ENCODE assay signal across 8 mouse cellular contexts in the genomic region with DNA sequence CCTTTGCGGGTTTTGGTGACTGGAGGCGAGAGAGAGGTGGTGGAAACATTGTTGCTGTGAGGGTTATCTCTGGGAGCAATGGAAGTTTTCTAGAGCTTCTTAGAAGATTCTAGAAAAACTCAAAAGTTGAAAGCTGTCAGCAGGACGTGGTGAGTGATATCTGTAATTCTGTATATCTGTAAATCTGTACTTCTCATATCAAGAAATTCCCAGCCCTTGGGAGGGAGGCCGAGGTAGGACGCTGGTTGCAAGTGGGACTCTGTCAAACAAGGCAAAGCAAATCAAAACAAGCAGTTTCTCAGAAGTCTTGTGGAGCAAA. TPM values are rescaled to one million over a fixed set of nuclear protein-coding genes. Genes with fewer than 3 reads are reported as not detected.
DNase-seq lines count a peak whose midpoint lies in the region; ATAC-seq and TF ChIP-seq lines count a peak whose summit lies in the region.

No protein-coding gene starts in this region.

- WGBS in cerebellum, adult 2 months = 8% methylated on average over 5 of the region's 5 CpGs
- WGBS in forebrain, embryonic 13.5 days = 3% methylated on average over 5 of the region's 5 CpGs
- WGBS in liver, embryonic 15.5 days (ENCODE audit: insufficient replicate concordance) = under 1% methylated on average over 5 of the region's 5 CpGs

- H3K9ac ChIP-seq in forebrain, embryonic 13.5 days = peak overlapping the region; percentile 97
- peak overlapping the region; percentile 98 for H3K9ac ChIP-seq in liver, embryonic 15.5 days

- peaks cover 27% of the 10 kb centered on the region for H3K36me3 ChIP-seq in C2C12 (ENCODE audit: control insufficient read depth, insufficient read depth)
- H3K36me3 ChIP-seq in forebrain, embryonic 13.5 days (ENCODE audit: poor library complexity, severe bottlenecking) = peaks cover 23% of the 10 kb centered on the region
- peaks cover 24% of the 10 kb centered on the region for H3K36me3 ChIP-seq in liver, embryonic 15.5 days (replicated peaks)

- TF ChIP-seq POLR2A in cerebellum, adult 2 months (IDR thresholded peaks at IDR 0.05; ENCODE audit: borderline replicate concordance, insufficient read depth, low read length) = no peak

- peak overlapping the region; percentile 74 for H3K4me2 ChIP-seq in forebrain, embryonic 13.5 days
- peak overlapping the region; percentile 83 for H3K4me2 ChIP-seq in liver, embryonic 15.5 days

- no peak for ATAC-seq in forebrain, embryonic 13.5 days
- ATAC-seq in liver, embryonic 15.5 days (ENCODE audit: insufficient read depth) = no peak
- no peak for ATAC-seq in cerebellum, adult (ENCODE audit: insufficient number of reproducible peaks, low FRiP score, low TSS enrichment)

- TF ChIP-seq CTCF in cerebellum, adult 2 months (IDR thresholded peaks at IDR 0.05; ENCODE audit: borderline replicate concordance, insufficient read depth, low read depth, low read length) = no peak
- no peak for TF ChIP-seq CTCF in C2C12 (IDR thresholded peaks at IDR 0.05; ENCODE audit: control insufficient read depth, insufficient read depth, insufficient read length)

- peak overlapping the region; percentile 91 for H3K4me3 ChIP-seq in cerebellum, adult 2 months (replicated peaks; ENCODE audit: insufficient read depth, low read depth, low read length)
- H3K4me3 ChIP-seq in C2C12 (ENCODE audit: insufficient read depth, poor library complexity, severe bottlenecking) = peak overlapping the region; percentile 95
- H3K4me3 ChIP-seq in forebrain, embryonic 13.5 days = peak overlapping the region; percentile 96
- peak overlapping the region; percentile 90 for H3K4me3 ChIP-seq in liver, embryonic 15.5 days (replicated peaks)

- peaks cover 50% of the 10 kb centered on the region for H3K79me3 ChIP-seq in C2C12 (ENCODE audit: low read depth)

- H3K79me2 ChIP-seq in C2C12 (ENCODE audit: control insufficient read depth, insufficient read depth) = peaks cover 60% of the 10 kb centered on the region

- H3K9me3 ChIP-seq in forebrain, embryonic 13.5 days (replicated peaks) = no peaks in the 10 kb centered on the region
- no peaks in the 10 kb centered on the region for H3K9me3 ChIP-seq in liver, embryonic 15.5 days (replicated peaks)

- H3ac ChIP-seq in C2C12 (ENCODE audit: control insufficient read depth, insufficient read length, low read depth) = peak overlapping the region; percentile 96

- H3K27ac ChIP-seq in cerebellum, adult 2 months (ENCODE audit: insufficient read depth, low read length) = no peak overlapping the region
- peak overlapping the region; percentile 90 for H3K27ac ChIP-seq in forebrain, embryonic 13.5 days
- peak overlapping the region; percentile 91 for H3K27ac ChIP-seq in liver, embryonic 15.5 days (replicated peaks)

- no peaks in the 10 kb centered on the region for H3K27me3 ChIP-seq in cerebellum, adult 2 months (ENCODE audit: control insufficient read depth, insufficient read depth, low read length)
- no peaks in the 10 kb centered on the region for H3K27me3 ChIP-seq in C2C12 (ENCODE audit: control insufficient read depth, insufficient read depth, insufficient read length)
- H3K27me3 ChIP-seq in forebrain, embryonic 13.5 days = no peaks in the 10 kb centered on the region
- no peaks in the 10 kb centered on the region for H3K27me3 ChIP-seq in liver, embryonic 15.5 days

- no peaks in the 10 kb centered on the region for H3K4me1 ChIP-seq in cerebellum, adult 2 months (ENCODE audit: control insufficient read depth, insufficient read depth, low read length)
- peaks cover 23% of the 10 kb centered on the region for H3K4me1 ChIP-seq in forebrain, embryonic 13.5 days
- peaks cover 35% of the 10 kb centered on the region for H3K4me1 ChIP-seq in liver, embryonic 15.5 days (replicated peaks)

- no peak for DNase-seq in cerebellum, adult 2 months
- DNase-seq in cerebellum, postnatal 36 days = no peak
- DNase-seq in ovary, adult 18-20 months (ENCODE audit: low spot score) = no peak
- DNase-seq in spleen, postnatal 14 days (ENCODE audit: low spot score in 2 of 2) = no peak

TF ChIP-seq in C2C12, 6 proteins besides CTCF, POLR2A, EP300 and RAD21:
- TF ChIP-seq MAX (IDR thresholded peaks at IDR 0.05) (no peak), CEBPB (IDR thresholded peaks at IDR 0.05; ENCODE audit: low read depth) (no peak), FOSL1 (IDR thresholded peaks at IDR 0.05; ENCODE audit: insufficient read depth, low read length, poor library complexity, severe bottlenecking) (no peak), MYOD1 (IDR thresholded peaks at IDR 0.05; ENCODE audit: control insufficient read depth, insufficient read length, low read depth) (no peak), MYOG (IDR thresholded peaks at IDR 0.05; ENCODE audit: control insufficient read depth, extremely low read depth, insufficient read length) (no peak), USF1 (IDR thresholded peaks at IDR 0.05; ENCODE audit: low read depth) (no peak)
TF ChIP-seq in C2C12: peak in this region for 0.

RNA-seq across cellular contexts. Expression of gene Anp32e, which starts 1.4 kb away (rescaled TPM):
- polyA plus RNA-seq in cerebellum, adult 2 months (2012; rRNA removed) = 65.1 and 70.4 TPM in 2 replicates
- 66.3 TPM for polyA plus RNA-seq in C2C12 (2012; fragmentation: generic; extraction: Trizol)
- 322 and 341 TPM in 2 replicates for polyA plus RNA-seq in forebrain, embryonic 13.5 days (2015; fragmentation: Nextera tagmentation; extraction: Ambion mirVana)
- 117 and 129 TPM in 2 replicates for polyA plus RNA-seq in liver, embryonic 15.5 days (2015; fragmentation: Nextera tagmentation; extraction: Ambion mirVana)

RNA-seq across cellular contexts. Expression of gene Car14, which starts 25.9 kb away (rescaled TPM):
- polyA plus RNA-seq in cerebellum, adult 2 months (2012; rRNA removed) = 49.8 and 63.2 TPM in 2 replicates
- not detected for polyA plus RNA-seq in C2C12 (2012; fragmentation: generic; extraction: Trizol)
- 23.1 and 27.4 TPM in 2 replicates for polyA plus RNA-seq in forebrain, embryonic 13.5 days (2015; fragmentation: Nextera tagmentation; extraction: Ambion mirVana)
- polyA plus RNA-seq in liver, embryonic 15.5 days (2015; fragmentation: Nextera tagmentation; extraction: Ambion mirVana) = 11.8 and 15.6 TPM in 2 replicates

RNA-seq across cellular contexts. Expression of gene Aph1a, which starts 36.7 kb away (rescaled TPM):
- polyA plus RNA-seq in cerebellum, adult 2 months (2012; rRNA removed) = 78.1 and 80.3 TPM in 2 replicates
- 79.0 TPM for polyA plus RNA-seq in C2C12 (2012; fragmentation: generic; extraction: Trizol)
- polyA plus RNA-seq in forebrain, embryonic 13.5 days (2015; fragmentation: Nextera tagmentation; extraction: Ambion mirVana) = 28.3 and 34.4 TPM in 2 replicates
- polyA plus RNA-seq in liver, embryonic 15.5 days (2015; fragmentation: Nextera tagmentation; extraction: Ambion mirVana) = 11.8 and 13.3 TPM in 2 replicates

RNA-seq across cellular contexts. Expression of gene BC028528, which starts 38.6 kb away (rescaled TPM):
- 9.0 and 9.3 TPM in 2 replicates for polyA plus RNA-seq in cerebellum, adult 2 months (2012; rRNA removed)
- 8.7 TPM for polyA plus RNA-seq in C2C12 (2012; fragmentation: generic; extraction: Trizol)
- 11.8 and 12.4 TPM in 2 replicates for polyA plus RNA-seq in forebrain, embryonic 13.5 days (2015; fragmentation: Nextera tagmentation; extraction: Ambion mirVana)
- 6.6 and 7.0 TPM in 2 replicates for polyA plus RNA-seq in liver, embryonic 15.5 days (2015; fragmentation: Nextera tagmentation; extraction: Ambion mirVana)

RNA-seq across cellular contexts. Expression of gene Ciart, which starts 48.4 kb away (rescaled TPM):
- polyA plus RNA-seq in cerebellum, adult 2 months (2012; rRNA removed) = 48.4 and 48.7 TPM in 2 replicates
- 4.4 TPM for polyA plus RNA-seq in C2C12 (2012; fragmentation: generic; extraction: Trizol)
- polyA plus RNA-seq in forebrain, embryonic 13.5 days (2015; fragmentation: Nextera tagmentation; extraction: Ambion mirVana) = 5.2 and 5.4 TPM in 2 replicates
- 1.2 and 1.4 TPM in 2 replicates for polyA plus RNA-seq in liver, embryonic 15.5 days (2015; fragmentation: Nextera tagmentation; extraction: Ambion mirVana)

Comparison
In these comparisons a context has a peak if more than half of its experiments do, and no peak if none do; other contexts are left out.
1. RNA of gene Car14, which starts 25.9 kb away (polyA plus RNA-seq): 49.8 to 63.2 TPM in cerebellum, adult 2 months, 23.1 to 27.4 TPM in forebrain, embryonic 13.5 days and 11.8 to 15.6 TPM in liver, embryonic 15.5 days; not detected in C2C12 (single experiment); every median in the first group is over 10 times any median in the second.
2. Peak in every context shown above with its lines, with median percentiles within 50 percentile points of each other: H3K4me3 ChIP-seq.